Mouse (Mus musculus) cerebellum, adult 2 months (tissue): Measurements from ENCODE around the gene Lrp1.

ENCODE experiments used
- CTCF ChIP-seq: fragments of 200-500 bp; IDR thresholded peaks from 2 replicates; pipeline ENCODE4 v1.5.1; 2011; ENCODE audit warnings: low read depth, mild to moderate bottlenecking, control low read depth, low read length, moderate library complexity, borderline replicate concordance; ENCODE audit not compliant: insufficient read depth
- POLR2A ChIP-seq: fragments of 200-500 bp; IDR thresholded peaks from 2 replicates; pipeline ENCODE4 v1.6.1; 2011; ENCODE audit warnings: low read length, control low read depth, borderline replicate concordance; ENCODE audit not compliant: insufficient read depth

GRCm38 (mm10) chr10:127531548-127531947 is 89.4 kb downstream of the Lrp1 start:
- TF ChIP-seq POLR2A (no peak), CTCF (no peak)
